Mouse (Mus musculus): ENCODE results near the gene Abl1.

GRCm38 (mm10) chr2:31654854-31655559 is 33.2 kb upstream of the Abl1 start:
- TF ChIP-seq POLR2A (IDR thresholded peaks at IDR 0.05; ENCODE audit: insufficient read length, low read depth) (no peak), MYOG (IDR thresholded peaks at IDR 0.05; ENCODE audit: control insufficient read depth in 1 of 3, insufficient read depth in 1 of 3, insufficient read length in 2 of 3, low read depth in 2 of 3) (no peak), USF1 (IDR thresholded peaks at IDR 0.05; ENCODE audit: low read depth) (no peak), CEBPB (IDR thresholded peaks at IDR 0.05; ENCODE audit: insufficient read depth, poor library complexity, severe bottlenecking) (no peak), MAX (IDR thresholded peaks at IDR 0.05; ENCODE audit: low read depth) (no peak), TCF12 (IDR thresholded peaks at IDR 0.05; ENCODE audit: insufficient read depth, poor library complexity, severe bottlenecking) (no peak), E2F4 (IDR thresholded peaks at IDR 0.05; ENCODE audit: insufficient read depth) (no peak), SRF (IDR thresholded peaks at IDR 0.05; ENCODE audit: control insufficient read depth, insufficient read length, low read depth) (no peak)
